Mouse (Mus musculus): ENCODE results near the gene Gys1. TPM values are rescaled to one million over a fixed set of nuclear protein-coding genes. Genes with fewer than 3 reads are reported as not detected.

Gene Gys1
- total RNA-seq (2023): 10 to 100 TPM; 58.1 to 59.5 TPM

DNA sequence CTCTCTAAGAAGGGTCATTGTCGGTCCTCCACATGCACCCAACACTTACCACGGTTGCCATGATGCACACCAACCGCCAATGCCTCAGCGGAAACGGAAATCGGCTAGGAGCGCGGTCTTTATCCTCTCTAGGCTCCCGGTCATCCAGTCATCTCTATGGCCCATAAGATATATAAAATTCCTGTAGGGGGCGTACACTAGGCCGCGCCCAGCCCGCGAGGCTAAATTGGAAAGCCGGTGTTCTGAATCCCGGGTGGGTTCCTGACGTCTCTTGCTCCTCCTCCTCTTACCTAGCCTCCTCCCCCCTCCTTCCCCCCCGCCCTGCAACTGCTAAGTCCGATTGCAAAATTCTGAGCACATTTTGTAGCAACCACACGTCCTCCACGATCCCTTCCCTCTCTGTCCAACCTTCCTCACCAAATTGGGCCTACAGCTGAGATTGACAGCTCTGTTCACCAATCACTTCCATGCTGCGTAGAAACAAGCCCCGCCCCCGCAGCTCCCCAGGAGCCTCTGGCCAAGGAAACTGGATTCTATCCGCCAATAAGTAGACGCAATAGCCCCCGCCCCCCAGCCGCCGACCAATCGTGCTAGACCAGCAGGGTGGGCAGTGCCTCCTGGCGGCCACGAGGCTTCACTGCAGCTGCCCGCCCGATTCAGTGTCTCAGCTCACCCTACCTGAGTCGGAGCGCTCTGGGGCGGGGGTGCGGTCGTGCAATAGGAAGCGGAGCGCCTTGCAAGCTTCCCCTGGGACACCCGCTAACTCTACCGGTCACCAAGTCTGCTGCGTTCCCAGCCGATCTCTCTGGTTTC lies at the start of gene Gys1:
Gene Gys1 (plus strand): TSS at position 642 of the 813 bp plus-strand sequence.

DNA sequence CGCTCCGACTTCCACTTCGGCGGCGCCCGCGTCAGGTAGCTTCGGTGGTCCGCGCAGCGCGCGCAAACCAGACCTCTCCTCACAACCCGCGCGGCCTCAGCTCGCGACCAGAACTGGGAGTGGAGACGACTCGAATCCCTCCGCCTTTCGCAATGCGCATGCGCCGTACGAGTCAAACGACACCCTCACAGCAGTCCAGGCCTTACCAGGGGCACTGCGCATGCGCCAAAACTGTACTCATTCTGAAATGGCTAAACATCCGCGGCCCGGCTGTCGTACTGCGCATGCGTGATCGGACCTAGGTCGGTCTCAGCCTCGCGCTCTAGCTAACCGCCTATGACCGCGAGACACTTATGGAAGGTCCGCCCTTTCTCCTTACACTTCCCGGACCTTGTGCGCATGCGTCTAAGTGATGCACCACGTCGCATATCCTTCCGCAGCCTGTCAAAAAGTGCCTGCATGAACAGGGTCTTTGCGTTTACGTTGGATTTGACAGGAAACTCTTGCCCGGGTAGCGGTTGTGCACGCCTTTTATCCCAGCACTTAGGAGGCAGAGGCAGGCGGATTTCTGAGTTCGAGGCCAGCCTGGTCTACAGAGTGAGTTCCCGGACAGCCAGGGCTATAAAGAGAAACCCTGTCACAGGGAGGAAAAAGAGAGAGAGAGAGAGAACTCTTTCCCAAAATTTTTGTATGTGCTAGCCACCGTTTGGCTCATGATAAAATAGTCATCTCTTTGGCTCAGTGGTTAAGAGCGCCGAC lies 38.9 kb upstream of the Gys1 start, which contains the start of gene Snrnp70:
Gene Snrnp70 (minus strand): TSS at position 165 of the 759 bp plus-strand sequence.

DNA sequence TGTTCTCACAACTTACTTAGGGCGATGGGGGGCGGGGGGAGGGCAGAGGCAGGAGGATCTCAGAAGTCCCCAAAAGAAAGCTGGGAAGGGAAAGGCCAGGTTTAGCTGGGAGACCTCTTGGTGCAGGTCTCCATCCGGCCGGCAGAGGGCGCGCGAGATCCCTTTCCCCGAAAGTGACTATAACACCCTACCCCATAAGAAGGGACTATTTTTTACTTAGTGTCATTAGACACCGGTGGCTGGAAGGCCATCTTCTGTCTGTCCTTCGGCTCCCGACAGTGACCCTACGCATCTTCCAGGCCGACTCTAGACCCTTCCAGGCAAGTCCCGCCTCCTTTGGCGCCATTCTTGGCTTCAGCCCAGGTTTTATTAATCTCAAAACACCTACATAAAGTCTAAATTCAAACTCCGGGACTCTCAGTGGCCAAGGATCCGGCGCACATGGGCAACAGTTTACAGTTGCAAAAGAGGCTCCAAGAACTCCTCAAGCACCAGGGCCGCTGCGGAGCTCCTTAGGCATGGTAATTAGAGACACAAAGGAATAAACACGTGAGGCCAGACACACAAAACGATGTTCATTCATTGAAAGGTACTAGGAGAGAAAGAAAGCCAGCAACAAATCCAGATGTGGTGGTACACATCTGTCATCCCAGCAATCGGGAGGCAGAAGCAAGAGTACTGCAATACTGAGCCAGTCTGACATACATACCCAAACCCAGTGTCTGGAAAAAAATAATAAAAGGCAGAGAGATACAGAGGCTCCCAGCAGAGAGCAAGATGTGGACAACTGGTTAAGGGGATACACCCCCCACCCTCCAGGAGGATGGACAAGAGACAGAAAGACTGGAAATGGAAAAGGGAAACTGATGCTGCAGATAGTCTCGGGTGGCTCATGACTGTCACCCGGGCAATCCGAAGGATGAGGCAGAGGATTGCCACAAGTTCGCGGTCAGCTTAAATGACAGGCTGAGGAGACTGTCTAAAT lies 29.3 kb upstream of the Gys1 start, which contains the start of gene Kcna7:
Gene Kcna7 (plus strand): TSS at position 563 of the 985 bp plus-strand sequence.

DNA sequence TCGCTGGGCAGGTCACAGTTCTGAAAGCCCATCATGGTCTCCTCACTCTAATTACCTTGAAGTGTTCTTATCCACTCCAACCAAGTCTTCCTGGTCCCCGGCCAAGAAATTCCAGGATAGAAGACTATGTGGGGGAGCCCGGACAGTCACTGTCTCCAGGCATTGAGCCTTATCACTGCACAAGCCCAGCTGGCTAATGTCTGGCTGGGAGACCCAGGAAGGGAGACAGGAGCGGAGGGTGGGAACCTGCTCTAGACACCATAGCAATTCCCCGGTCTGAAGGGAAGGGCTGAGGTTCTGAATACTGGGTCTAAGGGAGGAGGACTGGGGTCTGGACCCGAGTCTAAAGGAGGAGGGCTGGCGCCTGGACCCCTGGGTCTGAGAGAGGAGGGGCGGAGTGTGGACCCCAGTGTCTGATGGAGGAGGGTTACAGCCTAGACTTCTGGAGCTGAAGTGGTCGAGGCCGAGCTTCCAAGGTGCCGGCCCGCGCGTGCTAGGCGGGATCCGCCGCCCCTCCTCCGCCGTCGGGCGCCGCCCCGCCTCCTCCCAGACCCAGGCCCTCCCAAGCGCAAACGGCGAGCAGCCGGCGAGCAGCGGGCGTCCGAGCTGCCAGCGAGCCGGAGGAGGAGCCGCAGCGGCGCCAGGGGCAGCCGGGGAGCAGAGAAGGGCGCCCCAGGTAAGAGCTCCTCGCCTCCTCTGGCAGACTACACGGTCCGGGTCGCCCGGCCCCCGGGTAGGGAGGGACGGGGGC lies 21.4 kb upstream of the Gys1 start, which contains the start of gene Ntf5:
Gene Ntf5 (plus strand): TSS at position 583 of the 751 bp plus-strand sequence.

DNA sequence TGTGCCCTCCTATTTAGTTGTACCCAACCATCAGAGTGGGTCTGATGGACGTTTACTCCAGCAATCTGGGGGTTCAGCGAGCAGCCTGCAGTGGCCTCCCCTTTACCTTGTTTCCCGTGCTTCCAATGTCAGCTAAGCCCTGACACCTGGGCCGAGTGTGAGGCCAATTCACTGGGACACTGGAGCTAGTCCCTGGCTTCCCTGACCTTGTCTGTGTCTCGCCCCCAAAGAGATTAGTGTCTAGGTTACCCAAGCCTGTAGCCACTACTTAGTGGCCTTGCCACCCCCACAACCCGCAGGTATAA lies 14.1 kb upstream of the Gys1 start, which contains the start of gene Lhb:
Gene Lhb (plus strand): TSS at position 206 of the 305 bp plus-strand sequence.

DNA sequence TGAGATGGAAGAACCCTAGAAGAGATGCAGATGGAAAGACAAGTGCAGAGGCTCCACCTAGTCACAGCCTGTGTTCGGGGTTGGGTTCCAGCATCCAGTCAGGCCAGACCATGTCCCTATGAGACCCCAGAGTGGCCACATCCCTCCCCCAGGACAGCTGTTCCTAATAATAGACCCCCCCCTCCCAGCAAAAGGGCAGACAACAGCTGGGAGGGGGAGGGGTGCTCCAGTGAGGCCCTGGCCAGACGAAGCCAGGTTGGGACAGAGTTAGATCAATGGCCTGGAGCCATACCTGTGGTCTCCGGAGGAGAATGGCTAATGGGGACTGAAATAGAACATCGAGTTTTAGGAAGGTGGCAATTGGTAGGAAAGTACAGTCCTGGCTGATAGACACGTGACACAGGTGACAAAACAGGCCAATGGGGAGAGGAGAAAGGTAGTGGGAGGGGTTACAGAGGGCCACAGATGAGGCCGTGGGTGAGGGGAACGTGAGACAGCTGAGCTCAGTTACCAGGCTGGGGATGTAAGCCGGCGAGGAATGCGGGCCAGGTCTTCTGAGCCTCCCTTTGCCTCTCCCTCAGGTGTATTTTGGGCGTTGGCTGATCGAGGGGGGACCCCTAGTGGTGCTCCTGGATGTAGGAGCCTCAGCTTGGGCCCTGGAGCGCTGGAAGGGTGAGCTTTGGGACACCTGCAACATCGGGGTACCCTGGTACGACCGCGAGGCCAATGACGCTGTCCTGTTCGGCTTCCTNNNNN lies 3.1 kb downstream of the Gys1 start, which contains the start of gene Ruvbl2:
Gene Ruvbl2 (minus strand): TSS at position 576 of the 756 bp plus-strand sequence.

DNA sequence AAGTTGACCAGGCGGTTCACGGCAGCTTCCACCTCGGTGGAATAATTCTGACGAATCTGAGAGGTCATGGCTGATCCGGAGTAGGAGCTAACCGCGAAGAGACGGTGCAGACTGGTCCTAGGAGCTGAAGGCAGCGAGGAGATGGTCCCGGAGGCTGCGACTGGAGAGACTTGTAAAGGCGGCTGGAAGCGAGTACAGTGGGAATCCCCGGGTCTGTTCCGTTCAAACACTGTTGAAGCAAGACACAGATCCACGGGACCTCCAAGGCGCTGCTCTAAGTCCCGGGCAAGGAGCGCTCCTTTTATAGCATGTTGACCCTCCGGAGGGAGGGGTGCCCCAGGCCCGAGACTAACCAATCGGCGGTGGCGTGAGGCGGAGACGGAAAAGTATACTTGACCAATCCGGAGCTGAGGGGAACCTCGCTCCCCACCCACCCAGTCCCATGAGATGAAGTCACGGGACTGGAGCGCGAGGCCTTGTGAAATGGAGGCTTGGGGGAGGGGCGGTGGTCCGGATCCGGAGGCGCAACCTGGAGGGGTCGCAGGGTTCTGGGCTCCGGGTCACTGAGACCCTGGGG lies 25.0 kb downstream of the Gys1 start, which contains the start of gene Ftl1:
Gene Ftl1 (minus strand): TSS at position 321 of the 577 bp plus-strand sequence.

DNA sequence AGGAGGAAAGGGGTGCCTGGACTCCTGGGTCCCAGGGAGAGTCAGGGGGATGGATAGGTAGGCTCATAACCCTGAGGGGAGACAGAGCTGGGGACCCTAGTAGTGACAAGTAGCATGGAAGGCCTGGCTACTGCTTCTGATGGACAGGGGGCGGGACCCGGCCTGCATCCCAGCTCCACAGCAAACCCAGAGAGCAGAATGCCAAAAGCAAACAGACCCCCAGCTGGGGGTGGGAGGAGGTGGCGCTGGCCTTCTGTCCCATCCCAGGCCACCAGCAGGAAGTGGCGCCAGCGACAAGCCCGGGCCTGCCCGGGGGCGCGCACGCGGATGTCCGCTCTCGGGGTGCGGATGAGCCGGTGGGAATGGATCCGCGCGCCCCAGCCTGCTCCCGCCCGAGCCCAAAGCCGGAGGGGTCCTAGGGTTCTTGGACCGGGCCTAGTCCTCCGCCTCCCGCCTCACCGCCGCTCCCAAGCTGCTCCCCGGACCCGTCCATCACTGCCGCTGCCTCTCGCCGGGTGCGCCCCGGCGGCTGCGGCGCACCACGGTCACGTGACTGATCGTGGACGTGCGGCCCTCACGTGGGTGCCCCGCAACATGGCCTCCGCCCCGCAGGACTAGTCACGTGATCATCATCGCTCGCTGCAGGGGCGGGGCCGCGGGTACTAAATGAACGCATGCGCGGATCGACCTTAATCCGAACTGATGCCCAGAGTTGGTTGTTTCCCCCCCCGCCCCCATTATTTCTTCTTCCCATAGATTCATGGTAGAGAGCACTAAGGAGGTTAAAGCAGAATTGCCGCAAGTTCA lies 31.8 kb downstream of the Gys1 start, which contains the start of gene Bax:
Gene Bax (minus strand): TSS at position 616 of the 807 bp plus-strand sequence.

DNA sequence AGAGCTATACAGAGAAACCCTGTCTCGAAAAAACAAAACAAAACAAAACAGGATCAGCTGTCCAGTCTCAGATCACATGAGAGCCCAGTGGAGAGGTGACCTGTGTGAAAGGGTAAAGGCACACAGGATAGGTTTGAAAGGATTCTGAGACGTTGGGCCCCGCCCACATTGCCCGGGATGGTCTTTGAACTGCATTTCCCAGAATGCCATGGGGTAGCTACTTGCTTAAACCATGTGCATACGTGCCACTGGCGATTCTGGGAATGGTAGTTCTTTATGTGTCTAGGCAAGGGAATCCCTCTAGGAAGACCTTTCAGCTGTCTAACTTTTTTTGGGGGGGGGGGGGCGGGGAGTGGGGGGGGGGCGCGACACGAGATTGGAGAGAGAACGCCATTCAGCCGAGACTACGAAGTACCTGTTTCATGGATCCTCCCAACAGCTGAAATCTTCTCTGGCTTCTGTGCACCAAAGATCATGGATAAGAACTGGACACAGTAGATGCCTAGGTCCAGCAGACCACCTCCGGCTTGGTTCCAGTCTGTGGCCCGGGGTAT lies 46.8 kb downstream of the Gys1 start, which contains the start of gene Tulp2:
Gene Tulp2 (plus strand): TSS at position 504 of the 554 bp plus-strand sequence.

DNA sequence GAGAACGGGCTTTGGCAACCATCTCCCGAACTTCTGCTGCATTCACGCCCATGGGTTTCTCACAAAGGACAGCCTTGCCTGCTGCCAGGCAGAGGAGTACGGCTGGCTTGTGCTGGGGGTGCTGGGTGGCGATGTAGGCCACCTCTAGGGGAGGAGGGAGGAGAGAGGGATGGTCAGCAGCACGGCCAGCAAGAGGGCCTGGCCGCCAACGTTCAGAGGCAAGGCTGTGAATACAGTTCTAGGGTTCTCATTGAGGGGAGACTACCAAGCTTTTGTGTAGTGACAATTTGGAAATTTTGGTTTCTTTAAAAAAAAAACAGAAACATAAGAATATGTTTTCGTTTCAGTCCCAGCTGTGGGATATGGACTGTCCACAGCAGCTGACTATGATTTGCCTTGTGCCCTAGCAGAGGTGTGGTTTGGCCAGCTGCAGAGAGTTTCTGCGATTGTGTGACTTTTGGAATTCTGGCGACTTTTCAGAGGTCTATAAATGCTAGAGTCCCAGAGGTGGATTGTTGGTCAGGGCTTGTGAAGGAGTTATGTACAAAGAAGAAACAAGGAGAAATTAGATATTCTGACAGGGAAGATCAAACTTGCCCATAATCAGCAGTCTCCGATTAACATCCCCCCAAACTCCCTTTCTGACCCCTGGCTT lies 52.2 kb downstream of the Gys1 start, which contains the start of gene Gm45808:
Gene Gm45808 (minus strand): TSS at position 51 of the 655 bp plus-strand sequence.

DNA sequence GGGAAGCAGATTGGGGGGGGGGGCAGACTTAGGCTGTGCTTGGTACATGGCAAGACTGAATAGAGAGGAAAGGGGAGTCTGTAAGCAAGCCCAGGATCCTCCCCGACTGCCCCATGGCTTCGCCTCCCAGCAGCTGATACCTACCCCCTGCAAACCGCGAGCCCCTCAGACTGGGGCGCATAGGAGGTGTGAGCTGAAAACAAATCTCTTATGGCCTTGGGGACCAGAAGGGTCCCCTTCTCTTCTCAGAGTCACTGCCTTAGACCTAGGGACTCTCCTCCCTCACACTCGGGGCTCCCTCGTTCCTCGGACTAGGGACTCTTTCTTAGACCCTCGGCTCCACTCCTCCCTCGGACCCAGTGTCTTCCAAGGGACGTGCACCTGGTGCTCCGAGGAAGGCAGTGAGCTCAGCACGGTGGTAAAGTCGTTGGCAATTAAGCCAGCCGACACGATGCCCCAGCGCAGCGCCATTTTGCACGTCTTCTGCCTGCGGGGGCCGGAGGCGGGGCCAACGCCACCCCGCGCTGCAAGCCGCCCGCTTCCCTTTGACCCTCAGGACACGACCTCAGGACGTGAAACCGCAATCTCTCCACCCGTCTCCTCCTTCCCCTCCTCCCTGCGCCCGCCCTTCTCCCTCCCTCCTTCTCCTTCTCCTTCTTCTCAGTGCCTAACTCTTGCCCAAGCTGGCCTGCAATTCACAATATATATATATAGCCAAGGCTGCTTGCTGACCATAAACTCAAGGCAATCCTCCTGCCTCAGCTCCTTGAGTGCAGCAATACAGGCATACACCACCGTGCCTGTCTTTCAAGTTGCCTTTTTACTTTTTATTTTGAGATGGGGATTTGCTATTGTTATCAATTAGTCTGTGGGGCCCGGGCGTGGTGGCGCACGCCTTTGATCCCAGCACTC lies 53.9 kb downstream of the Gys1 start, which contains the start of gene Dhdh:
Gene Dhdh (minus strand): TSS at position 513 of the 912 bp plus-strand sequence.

Other genes starting within 250 kb of the Gys1 start
- gene Ccdc155, start 230.0 kb upstream of the Gys1 start, total RNA-seq (2023): not detected
- gene Dkkl1, start 222.7 kb upstream of the Gys1 start, total RNA-seq (2023): 1 to 10 TPM; 1.0 to 1.3 TPM
- gene Tead2, start 219.1 kb upstream of the Gys1 start, total RNA-seq (2023): not detected
- gene Cd37, start 195.7 kb upstream of the Gys1 start, total RNA-seq (2023): 100 to 1,000 TPM; 297 to 345 TPM
- under 1 TPM; 0.57 to 0.59 TPM for gene Slc6a16, start 193.8 kb upstream of the Gys1 start, total RNA-seq (2023)
- gene Slc6a21, start 157.3 kb upstream of the Gys1 start, total RNA-seq (2023): under 1 TPM in 1 of 2 experiments, not detected in 1; 0.24 TPM
- gene Trpm4, start 101.1 kb upstream of the Gys1 start, total RNA-seq (2023): 1 to 10 TPM; 2.3 to 4.8 TPM
- gene Hrc, start 99.6 kb upstream of the Gys1 start, total RNA-seq (2023): under 1 TPM in 1 of 2 experiments, not detected in 1; 0.68 TPM
- gene Ppfia3, start 67.8 kb upstream of the Gys1 start, total RNA-seq (2023): under 1 TPM in 1 of 2 experiments, not detected in 1; 0.31 TPM
- under 1 TPM in 1 of 2 experiments, not detected in 1; 0.66 TPM for gene Lin7b, start 64.3 kb upstream of the Gys1 start, total RNA-seq (2023)
- 100 to 1,000 TPM; 256 to 279 TPM for gene Snrnp70, start 39.1 kb upstream of the Gys1 start, total RNA-seq (2023)
- gene Kcna7, start 29.2 kb upstream of the Gys1 start, total RNA-seq (2023): not detected
- not detected for gene Ntf5, start 21.1 kb upstream of the Gys1 start, total RNA-seq (2023)
- not detected for gene Lhb, start 14.0 kb upstream of the Gys1 start, total RNA-seq (2023)
- 10 to 100 TPM; 39.6 to 42.2 TPM for gene Ruvbl2, start 3.3 kb downstream of the Gys1 start, total RNA-seq (2023)
- 1,000 to 10,000 TPM; 1,390 to 1,483 TPM for gene Ftl1, start 25.0 kb downstream of the Gys1 start, total RNA-seq (2023)
- gene Bax, start 32.1 kb downstream of the Gys1 start, total RNA-seq (2023): 10 to 100 TPM; 42.0 to 45.1 TPM
- not detected for gene Tulp2, start 47.0 kb downstream of the Gys1 start, total RNA-seq (2023)
- gene Gm45808, start 52.0 kb downstream of the Gys1 start, total RNA-seq (2023): 1 to 10 TPM; 1.2 to 2.5 TPM
- 1 to 10 TPM; 5.9 to 6.1 TPM for gene Dhdh, start 54.0 kb downstream of the Gys1 start, total RNA-seq (2023)
- 100 to 1,000 TPM; 111 to 114 TPM for gene Nucb1, start 75.6 kb downstream of the Gys1 start, total RNA-seq (2023)
- 100 to 1,000 TPM; 253 to 370 TPM for gene Ppp1r15a, start 91.4 kb downstream of the Gys1 start, total RNA-seq (2023)
- under 1 TPM in 1 of 2 experiments, not detected in 1; 0.15 TPM for gene Plekha4, start 91.5 kb downstream of the Gys1 start, total RNA-seq (2023)
- not detected for gene Hsd17b14, start 120.0 kb downstream of the Gys1 start, total RNA-seq (2023)
- gene Bcat2, start 135.3 kb downstream of the Gys1 start, total RNA-seq (2023): 10 to 100 TPM; 39.9 to 42.5 TPM
- gene Fgf21, start 180.6 kb downstream of the Gys1 start, total RNA-seq (2023): not detected
- under 1 TPM in 1 of 2 experiments, not detected in 1; 0.22 TPM for gene Fut1, start 182.4 kb downstream of the Gys1 start, total RNA-seq (2023)
- not detected for gene Izumo1, start 187.0 kb downstream of the Gys1 start, total RNA-seq (2023)
- gene Rasip1, start 192.6 kb downstream of the Gys1 start, total RNA-seq (2023): 1 to 10 TPM; 1.9 to 2.0 TPM
- under 1 TPM; 0.13 to 0.73 TPM for gene Mamstr, start 205.1 kb downstream of the Gys1 start, total RNA-seq (2023)
- not detected for gene Fut2, start 231.6 kb downstream of the Gys1 start, total RNA-seq (2023)
- gene Ntn5, start 249.2 kb downstream of the Gys1 start, total RNA-seq (2023): not detected